Mouse (Mus musculus) heart, embryonic 14.5 days (tissue): ENCODE data around the gene Ugt1a6a. TPM values are rescaled to one million over a fixed set of nuclear protein-coding genes. Genes with fewer than 3 reads are reported as not detected.
A peak's percentile ranks its signal among the peaks of the same experiment; 100 is the strongest.

Source experiments
- ATAC-seq: fragments of 200-750 bp; cut with Nextera tagmentation; 2 replicates; pipeline ENCODE4 v1.8.0; 2017; ENCODE audit warnings: low read depth, moderate TSS enrichment; ENCODE audit not compliant: insufficient number of reproducible peaks, insufficient read depth, low FRiP score
- H3K27ac ChIP-seq, 2 experiments: fragments of 200-500 bp in 1 of 2; fragments of 300-500 bp in 1 of 2; sonication (generic) in 1 of 2; replicated peaks in 1 of 2; 2 replicates each; pipeline ENCODE4 v1.5.1; 2012 to 2014; ENCODE audit warnings: low read depth in 2 of 2, low read length in 2 of 2, control low read depth in 1 of 2, mild to moderate bottlenecking in 1 of 2, mixed read lengths in 1 of 2; ENCODE audit not compliant: control insufficient read depth in 1 of 2, insufficient read depth in 1 of 2
- H3K27me3 ChIP-seq: fragments of 300-500 bp; sonication (generic); 2 replicates; pipeline ENCODE4 v1.6.1; 2014; ENCODE audit warnings: mild to moderate bottlenecking, low read length, control low read depth; ENCODE audit not compliant: control insufficient read depth, insufficient read depth
- H3K36me3 ChIP-seq: fragments of 300-500 bp; sonication (generic); 2 replicates; pipeline ENCODE4 v1.6.1; 2014; ENCODE audit warnings: mild to moderate bottlenecking, control low read depth, low read length, mixed read lengths; ENCODE audit not compliant: control insufficient read depth, insufficient read depth
- H3K4me1 ChIP-seq, 2 experiments: fragments of 200-500 bp in 1 of 2; fragments of 300-500 bp in 1 of 2; sonication (generic) in 1 of 2; 2 replicates each; pipeline ENCODE4 v1.6.1; 2012 to 2014; ENCODE audit warnings: low read length in 2 of 2, control low read depth in 1 of 2, mixed read lengths in 1 of 2; ENCODE audit not compliant: control insufficient read depth in 2 of 2, insufficient read depth in 2 of 2
- H3K4me2 ChIP-seq: fragments of 300-500 bp; sonication (generic); 2 replicates; pipeline ENCODE4 v1.6.1; 2014; ENCODE audit warnings: mild to moderate bottlenecking, low read length
- H3K4me3 ChIP-seq, 2 experiments: fragments of 200-500 bp in 1 of 2; fragments of 300-500 bp in 1 of 2; sonication (generic) in 1 of 2; 2 replicates each; pipeline ENCODE4 v1.5.1; 2012 to 2014; ENCODE audit warnings: low read length in 2 of 2, mild to moderate bottlenecking in 2 of 2, control low read depth in 1 of 2, low read depth in 1 of 2, moderate library complexity in 1 of 2; ENCODE audit not compliant: control insufficient read depth in 1 of 2, insufficient read depth in 1 of 2
- H3K9ac ChIP-seq: fragments of 300-500 bp; sonication (generic); 2 replicates; pipeline ENCODE4 v1.6.1; 2014; ENCODE audit warnings: mild to moderate bottlenecking, low read length
- H3K9me3 ChIP-seq: fragments of 300-500 bp; sonication (generic); 2 replicates; pipeline ENCODE4 v1.6.1; 2016; ENCODE audit warnings: low read length, control low read depth; ENCODE audit not compliant: control insufficient read depth
- WGBS: fragments of 180-500 bp; shearing (Covaris S2); extraction: QIAGEN DNeasy Blood & Tissue Kit; methylation state at CpG from one replicate; pipeline ENCODE4 v1.1.7; 2014; 5-methylcytosine and 5-hydroxymethylcytosine counted together
- polyA plus RNA-seq: library from polyadenylated mRNA; unstranded; fragments of >200 nt; fragmentation: Nextera tagmentation; extraction: Ambion mirVana; gene quantifications from 2 replicates; pipeline ENCODE4 v1.2.1, GENCODE M21; 2014

Gene Ugt1a6a
- polyA plus RNA-seq, 1 experiment from 2014 or later, result 0.53 TPM

- Histone ChIP-seq H3K36me3 (no peaks in the 10 kb centered on the region), H3K4me3 (no peak overlapping the region), H3K27ac (no peak overlapping the region), H3K27me3 (no peaks in the 10 kb centered on the region), H3K4me1 (no peaks in the 10 kb centered on the region), H3K9me3 (peaks cover 98% of the 10 kb centered on the region), H3K4me2 (no peak overlapping the region), H3K9ac (no peak overlapping the region)
- 53% methylated on average over 3 of the region's 3 CpGs for WGBS
- ATAC-seq, result no peak
Observed at GRCm38 (mm10) chr1:88232664-88233380, 98.2 kb downstream of the Ugt1a6a start.

- WGBS, result 62% methylated on average over 14 of the region's 14 CpGs
Observed at GRCm38 (mm10) chr1:88233421-88234247, 99.0 kb downstream of the Ugt1a6a start.

DNA sequence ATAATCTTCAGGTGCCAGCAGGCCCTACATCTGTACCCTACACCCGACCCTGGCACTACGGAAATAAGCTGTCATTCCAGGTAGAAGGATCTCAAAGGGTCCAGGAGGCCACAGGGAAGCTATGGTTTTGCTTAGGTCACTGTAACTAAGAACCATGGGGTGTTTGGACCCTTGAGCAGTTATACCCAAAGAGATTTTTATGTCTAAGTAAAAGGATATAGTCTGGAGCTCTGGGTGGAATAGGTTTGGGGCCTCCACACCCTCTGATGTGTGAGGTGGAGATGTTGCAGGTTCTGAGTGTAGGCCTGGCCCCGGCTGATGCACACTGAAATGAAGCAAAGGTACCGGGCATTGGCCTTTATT lies 99.6 kb downstream of the Ugt1a6a start:
- 54% methylated on average over 4 of the region's 4 CpGs for WGBS
- no peaks in the 10 kb centered on the region for H3K36me3 ChIP-seq
- ATAC-seq, result no peak
- H3K27me3 ChIP-seq, result no peaks in the 10 kb centered on the region
- no peak overlapping the region for H3K9ac ChIP-seq
- no peaks in the 10 kb centered on the region for H3K4me1 ChIP-seq
- no peak overlapping the region for H3K4me2 ChIP-seq
- H3K4me3 ChIP-seq, result no peak overlapping the region
- peaks cover 98% of the 10 kb centered on the region for H3K9me3 ChIP-seq
- no peak overlapping the region for H3K27ac ChIP-seq

More at GRCm38 (mm10) chr1:88233421-88234247, 99.0 kb downstream of the Ugt1a6a start:
- H3K4me2 ChIP-seq, result no peak overlapping the region
- no peak for ATAC-seq
- H3K4me1 ChIP-seq, result no peaks in the 10 kb centered on the region
- H3K9me3 ChIP-seq, result peaks cover 98% of the 10 kb centered on the region
- H3K36me3 ChIP-seq, result no peaks in the 10 kb centered on the region
- H3K4me3 ChIP-seq, result no peak overlapping the region
- H3K27ac ChIP-seq, result no peak overlapping the region
- H3K9ac ChIP-seq, result no peak overlapping the region
- no peaks in the 10 kb centered on the region for H3K27me3 ChIP-seq

DNA sequence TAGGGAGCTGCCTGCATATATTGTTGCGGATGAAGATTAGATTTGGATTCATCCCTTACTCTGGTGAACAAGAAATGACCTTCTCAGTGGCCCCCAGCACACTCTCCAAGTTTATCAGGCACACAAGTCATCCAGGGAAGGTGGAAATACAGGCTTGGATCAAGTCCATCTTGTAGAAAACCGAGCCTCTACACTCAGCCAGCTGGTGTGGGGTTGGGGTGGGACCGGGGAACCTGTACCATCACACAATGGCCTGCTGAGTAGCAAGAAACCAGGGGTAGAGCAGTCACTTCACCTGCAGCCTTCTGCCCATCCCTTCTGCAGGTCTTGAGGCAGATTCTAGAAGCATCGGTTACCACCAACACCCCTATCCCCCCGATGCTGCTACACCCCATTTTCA lies 100.0 kb downstream of the Ugt1a6a start:
- Histone ChIP-seq H3K27me3 (no peaks in the 10 kb centered on the region), H3K9ac (no peak overlapping the region), H3K4me3 (no peak overlapping the region), H3K9me3 (peaks cover 98% of the 10 kb centered on the region), H3K36me3 (no peaks in the 10 kb centered on the region), H3K4me1 (no peaks in the 10 kb centered on the region), H3K27ac (no peak overlapping the region), H3K4me2 (no peak overlapping the region)
- no peak for ATAC-seq
- WGBS, result 38% methylated on average over 5 of the region's 5 CpGs

DNA sequence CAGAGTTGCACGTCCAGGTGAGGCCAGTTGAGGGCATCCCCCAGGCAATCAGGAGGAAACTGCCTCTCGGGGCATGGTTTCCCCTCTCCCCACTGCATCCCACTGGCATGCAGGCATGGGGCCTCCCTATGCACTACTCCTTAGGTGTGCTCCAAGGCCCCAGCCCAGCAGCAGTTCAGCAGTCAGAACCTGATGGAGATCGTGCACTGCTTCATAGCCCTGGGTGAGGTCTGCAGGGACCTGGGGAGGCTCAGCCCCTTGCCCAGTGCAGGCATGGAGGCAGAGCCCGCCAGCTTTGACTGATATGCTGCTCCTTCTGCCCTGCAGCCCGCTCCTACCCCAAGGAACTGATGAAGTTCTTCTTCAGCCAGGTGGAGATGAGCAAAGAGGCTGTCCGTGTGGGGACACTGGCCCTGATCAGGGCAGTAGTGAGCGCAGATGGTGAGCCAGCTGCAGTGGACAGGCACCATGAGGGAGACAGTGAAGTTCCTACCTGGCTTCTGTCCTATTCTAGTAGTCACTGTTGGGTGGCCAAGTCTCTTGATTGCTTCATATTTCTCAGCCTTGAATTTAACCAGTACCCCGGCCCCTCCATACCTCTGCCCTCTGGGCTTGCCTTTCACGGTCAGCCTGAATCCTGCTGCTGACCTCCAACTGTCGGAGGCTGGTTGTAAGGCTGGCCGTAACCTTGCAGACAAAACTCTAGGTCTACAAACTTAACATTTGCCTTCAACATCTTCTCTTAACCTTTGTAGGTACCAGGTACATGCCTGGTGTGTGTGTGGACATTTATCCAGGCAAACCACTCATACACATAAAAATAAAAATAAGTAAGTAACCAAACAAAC lies 100.7 kb downstream of the Ugt1a6a start:
- Histone ChIP-seq H3K9ac (no peak overlapping the region), H3K27ac (no peak overlapping the region), H3K4me2 (no peak overlapping the region), H3K4me1 (no peaks in the 10 kb centered on the region), H3K9me3 (peaks cover 98% of the 10 kb centered on the region), H3K27me3 (no peaks in the 10 kb centered on the region), H3K36me3 (no peaks in the 10 kb centered on the region), H3K4me3 (no peak overlapping the region)
- ATAC-seq, result 0 out of 2 replicates have a peak, but pooled peaks have one; percentile 3
- 54% methylated on average over 11 of the region's 11 CpGs for WGBS

DNA sequence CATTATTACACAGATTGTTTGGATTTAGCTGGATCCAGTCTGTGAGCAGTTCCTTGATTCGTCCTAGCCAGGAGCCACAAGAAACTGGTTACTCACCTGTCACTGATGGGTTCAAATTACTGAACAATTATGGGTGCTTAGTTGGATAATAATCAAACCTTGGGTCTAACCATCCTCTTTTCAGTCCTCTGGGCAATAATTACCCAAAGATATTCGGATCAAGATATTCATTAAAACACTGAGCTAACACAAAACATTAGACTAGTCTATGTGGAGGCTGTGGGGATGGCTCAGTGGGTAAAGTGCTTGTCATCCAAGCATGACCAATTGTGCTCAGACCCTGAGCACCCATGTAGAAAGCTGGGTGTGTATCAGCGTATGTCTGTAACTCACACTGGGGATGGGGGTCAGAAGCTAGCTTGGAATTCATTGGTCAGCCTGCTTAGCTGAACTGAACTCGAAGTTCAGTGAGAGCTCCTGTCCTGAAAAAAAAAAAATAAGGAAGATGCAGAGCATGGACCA lies 101.3 kb downstream of the Ugt1a6a start:
- no peak for ATAC-seq
- Histone ChIP-seq H3K27ac (no peak overlapping the region), H3K4me2 (no peak overlapping the region), H3K4me1 (no peaks in the 10 kb centered on the region), H3K9ac (no peak overlapping the region), H3K4me3 (no peak overlapping the region), H3K9me3 (peaks cover 98% of the 10 kb centered on the region), H3K36me3 (no peaks in the 10 kb centered on the region), H3K27me3 (no peaks in the 10 kb centered on the region)
- WGBS, result 51% methylated on average over 4 of the region's 4 CpGs

- H3K4me3 ChIP-seq, result no peak overlapping the region
- ATAC-seq, result no peak
- H3K36me3 ChIP-seq, result no peaks in the 10 kb centered on the region
- H3K27ac ChIP-seq, result no peak overlapping the region
- H3K4me1 ChIP-seq, result no peaks in the 10 kb centered on the region
- H3K9me3 ChIP-seq, result peaks cover 98% of the 10 kb centered on the region
- H3K4me2 ChIP-seq, result no peak overlapping the region
- 68% methylated on average over 5 of the region's 5 CpGs for WGBS
- H3K9ac ChIP-seq, result no peak overlapping the region
- H3K27me3 ChIP-seq, result no peaks in the 10 kb centered on the region
Observed at GRCm38 (mm10) chr1:88237311-88237710, 102.7 kb downstream of the Ugt1a6a start.
